Mouse (Mus musculus) heart, postnatal 0 days (tissue): ENCODE data around the gene Chek2. TPM values are rescaled to one million over a fixed set of nuclear protein-coding genes. Genes with fewer than 3 reads are reported as not detected.

Experiments
- ATAC-seq: fragments of 200-750 bp; cut with Nextera tagmentation; 2 replicates; pipeline ENCODE4 v1.8.0; 2017; ENCODE audit warnings: low read depth, moderate number of reproducible peaks, moderate library complexity; ENCODE audit not compliant: insufficient read depth
- DNase-seq: peaks from one replicate; pipeline ENCODE4 v3.0.0-alpha.2; 2016; ENCODE audit warnings: low spot score
- H3K27ac ChIP-seq: fragments of 300-500 bp; sonication (generic); 2 replicates; pipeline ENCODE4 v1.5.1; 2014; ENCODE audit warnings: low read depth, mild to moderate bottlenecking
- H3K27me3 ChIP-seq: fragments of 300-500 bp; sonication (generic); 2 replicates; pipeline ENCODE4 v1.6.1; 2014; ENCODE audit warnings: low read length, mixed read lengths; ENCODE audit not compliant: control insufficient read depth, insufficient read depth
- H3K36me3 ChIP-seq: fragments of 300-500 bp; sonication (generic); replicated peaks from 2 replicates; pipeline ENCODE4 v1.6.1; 2014; ENCODE audit warnings: low read length, mixed read lengths; ENCODE audit not compliant: control insufficient read depth, insufficient read depth
- H3K4me1 ChIP-seq: fragments of 300-500 bp; sonication (generic); 2 replicates; pipeline ENCODE4 v1.6.1; 2014; ENCODE audit warnings: antibody characterized with exemption; ENCODE audit not compliant: control insufficient read depth, insufficient read depth
- H3K4me2 ChIP-seq: fragments of 300-500 bp; sonication (generic); 2 replicates; pipeline ENCODE4 v1.6.1; 2014; ENCODE audit warnings: low read depth, mild to moderate bottlenecking, low read length, moderate library complexity
- H3K4me3 ChIP-seq: fragments of 300-500 bp; sonication (generic); 2 replicates; pipeline ENCODE4 v1.5.1; 2014; ENCODE audit warnings: low read depth, low read length
- H3K9ac ChIP-seq: fragments of 300-500 bp; sonication (generic); replicated peaks from 2 replicates; pipeline ENCODE4 v1.6.1; 2014; ENCODE audit warnings: low read depth, low read length, mixed read lengths
- H3K9me3 ChIP-seq: fragments of 300-500 bp; sonication (generic); replicated peaks from 2 replicates; pipeline ENCODE4 v1.6.1; 2016; ENCODE audit warnings: low read length; ENCODE audit not compliant: control insufficient read depth
- CTCF ChIP-seq: IDR thresholded peaks from 2 replicates; pipeline ENCODE4 v1.5.1; 2016; ENCODE audit warnings: antibody characterized with exemption, control low read depth, low read depth
- EP300 ChIP-seq: IDR thresholded peaks from 2 replicates; pipeline ENCODE4 v1.6.1; 2016; ENCODE audit warnings: antibody characterized with exemption, low read depth
- WGBS: fragments of 180-500 bp; shearing (Covaris S2); extraction: QIAGEN DNeasy Blood & Tissue Kit; methylation state at CpG from one replicate; pipeline ENCODE4 v1.1.7; 2014; 5-methylcytosine and 5-hydroxymethylcytosine counted together
- polyA plus RNA-seq: library from polyadenylated mRNA; unstranded; fragments of >200 nt; fragmentation: Nextera tagmentation; extraction: Ambion mirVana; gene quantifications from 2 replicates; pipeline ENCODE4 v1.2.1, GENCODE M21; 2015
- total RNA-seq: library from RNA; depleted of rRNA; stranded (reverse); fragments of >200 nt; gene quantifications from 2 replicates; pipeline ENCODE4 v1.2.3, GENCODE M21; 2014; ENCODE audit warnings: low replicate concordance

The Chek2 gene
- total and polyA plus RNA-seq, 2 experiments from 2014 or later, result 2.5 to 6.1 TPM

DNA sequence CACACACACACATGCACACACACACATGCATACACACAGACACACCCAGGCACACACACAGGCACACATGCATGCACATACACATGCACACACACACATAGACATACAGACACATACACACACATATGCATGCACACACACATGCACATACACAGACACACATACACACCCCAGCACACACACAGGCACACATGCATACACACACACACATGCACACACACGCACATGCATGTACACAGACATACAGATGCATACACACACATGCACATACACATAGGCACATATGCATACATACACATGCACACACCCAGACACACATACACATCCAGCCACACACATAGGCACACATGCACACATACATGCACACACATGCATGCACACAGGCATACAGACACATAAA lies 66.9 kb downstream of the Chek2 start:
- H3K27ac ChIP-seq, result no peak overlapping the region
- no peak overlapping the region for H3K4me2 ChIP-seq
- no peaks in the 10 kb centered on the region for H3K9me3 ChIP-seq
- H3K4me3 ChIP-seq, result no peak overlapping the region
- 96% methylated on average over 1 of the region's 1 CpGs for WGBS
- ATAC-seq (no peak), DNase-seq (no peak)
- H3K36me3 ChIP-seq, result no peaks in the 10 kb centered on the region
- H3K27me3 ChIP-seq, result no peaks in the 10 kb centered on the region
- TF ChIP-seq CTCF, result no peak
- no peak for TF ChIP-seq EP300
- H3K4me1 ChIP-seq, result no peaks in the 10 kb centered on the region
- no peak overlapping the region for H3K9ac ChIP-seq

DNA sequence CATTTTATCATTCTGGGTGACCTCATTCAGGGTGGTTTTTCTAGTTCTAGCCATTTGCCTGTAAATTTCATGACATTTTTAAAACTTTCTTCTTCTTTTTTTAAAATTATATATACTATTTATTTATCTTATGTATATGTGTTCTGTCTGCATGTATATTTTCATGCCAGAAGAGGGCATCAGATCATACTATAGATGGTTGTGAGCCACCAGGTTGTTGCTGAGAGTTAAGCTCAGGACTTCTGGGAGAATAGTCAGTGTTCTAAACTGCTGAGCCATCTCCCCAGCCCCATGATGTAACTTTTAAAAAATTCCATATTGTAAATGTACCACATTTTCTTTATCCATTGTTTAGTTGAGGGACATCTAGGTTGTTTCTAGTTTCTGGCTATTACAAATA lies 69.1 kb downstream of the Chek2 start:
- Histone ChIP-seq H3K9ac (no peak overlapping the region), H3K36me3 (no peaks in the 10 kb centered on the region), H3K4me2 (no peak overlapping the region), H3K4me1 (no peaks in the 10 kb centered on the region), H3K27me3 (no peaks in the 10 kb centered on the region), H3K9me3 (no peaks in the 10 kb centered on the region), H3K4me3 (no peak overlapping the region), H3K27ac (no peak overlapping the region)
- no peak for TF ChIP-seq CTCF
- TF ChIP-seq EP300, result no peak
- ATAC-seq (no peak), DNase-seq (no peak)

DNA sequence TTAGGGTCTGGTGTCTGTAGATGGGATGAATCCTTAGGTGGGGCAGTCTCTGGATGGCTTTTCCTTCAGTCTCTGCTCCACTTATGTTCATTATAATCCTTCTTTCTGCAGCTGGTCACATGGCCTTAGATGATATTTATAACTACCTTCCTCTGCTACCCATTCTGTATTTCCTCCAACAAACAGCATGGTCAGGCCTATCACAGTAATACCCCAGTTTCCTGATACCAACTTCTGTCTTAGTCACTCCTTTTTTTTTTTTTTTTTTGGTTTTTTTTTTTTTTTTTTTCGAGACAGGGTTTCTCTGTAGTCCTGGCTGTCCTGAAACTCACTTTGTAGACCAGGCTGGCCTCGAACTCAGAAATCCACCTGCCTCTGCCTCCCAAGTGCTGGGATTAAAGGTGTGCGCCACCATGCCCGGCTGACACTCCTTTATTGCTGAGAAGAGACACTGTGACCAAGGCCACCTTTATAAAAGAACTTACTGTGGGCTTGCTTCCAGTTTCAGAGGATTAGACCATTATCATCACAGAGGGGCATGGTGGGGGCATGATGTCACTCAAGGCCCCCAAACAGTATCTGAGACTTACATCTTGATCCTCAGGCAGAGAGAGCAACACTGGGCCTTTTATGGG lies 70.3 kb downstream of the Chek2 start:
- H3K4me3 ChIP-seq, result no peak overlapping the region
- 83% methylated on average over 4 of the region's 4 CpGs for WGBS
- H3K9ac ChIP-seq, result no peak overlapping the region
- no peak for DNase-seq
- no peaks in the 10 kb centered on the region for H3K9me3 ChIP-seq
- TF ChIP-seq CTCF (no peak), EP300 (no peak)
- no peaks in the 10 kb centered on the region for H3K4me1 ChIP-seq
- H3K36me3 ChIP-seq, result no peaks in the 10 kb centered on the region
- no peak for ATAC-seq
- no peaks in the 10 kb centered on the region for H3K27me3 ChIP-seq
- H3K4me2 ChIP-seq, result no peak overlapping the region
- H3K27ac ChIP-seq, result no peak overlapping the region

DNA sequence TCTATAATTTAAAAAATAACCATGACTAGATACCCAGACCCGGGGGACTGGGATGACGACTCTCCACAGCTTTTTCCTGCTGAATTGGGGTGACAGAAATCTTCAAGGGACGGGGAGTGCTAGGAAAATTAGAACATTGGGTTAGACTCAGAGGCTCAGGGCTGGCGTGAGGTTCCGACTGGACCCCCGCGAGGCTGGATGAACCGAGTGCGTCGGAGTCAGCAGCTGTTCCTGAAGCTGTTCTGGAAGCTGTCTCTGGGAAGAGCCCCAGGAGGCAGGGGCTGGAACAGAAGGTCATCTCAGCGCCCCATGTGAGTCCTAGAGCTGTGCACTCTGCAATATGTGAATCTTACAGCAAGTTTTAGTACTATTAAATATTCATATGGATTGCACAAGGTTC lies 75.1 kb downstream of the Chek2 start:
- H3K4me1 ChIP-seq, result peaks cover 10% of the 10 kb centered on the region
- no peaks in the 10 kb centered on the region for H3K27me3 ChIP-seq
- WGBS, result 87% methylated on average over 11 of the region's 11 CpGs
- H3K4me3 ChIP-seq, result no peak overlapping the region
- H3K4me2 ChIP-seq, result no peak overlapping the region
- no peaks in the 10 kb centered on the region for H3K9me3 ChIP-seq
- no peak overlapping the region for H3K27ac ChIP-seq
- H3K36me3 ChIP-seq, result no peaks in the 10 kb centered on the region
- DNase-seq, result no peak
- no peak overlapping the region for H3K9ac ChIP-seq
- ATAC-seq, result no peak
- no peak for TF ChIP-seq EP300
- TF ChIP-seq CTCF, result no peak

DNA sequence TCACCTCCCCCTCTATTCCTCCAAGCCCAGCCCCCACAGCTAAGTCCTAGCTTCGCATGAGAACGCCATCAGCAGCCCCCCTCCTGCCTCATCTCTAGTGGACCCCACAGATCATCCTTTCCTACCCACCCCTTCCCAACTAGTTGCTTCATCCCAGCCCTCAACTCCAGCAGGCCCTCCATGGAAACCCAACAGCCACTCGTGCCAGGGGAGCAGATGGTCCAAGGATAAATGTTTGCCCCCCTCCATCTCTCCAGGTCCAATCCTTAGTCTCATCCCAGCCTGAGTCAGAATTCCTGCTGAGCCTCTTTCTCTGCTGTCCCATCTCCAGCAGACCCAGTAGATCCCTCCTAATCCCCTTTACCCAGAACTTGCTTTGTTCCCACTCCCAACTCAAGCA lies 76.5 kb downstream of the Chek2 start:
- no peak overlapping the region for H3K4me3 ChIP-seq
- ATAC-seq, result no peak
- H3K4me2 ChIP-seq, result no peak overlapping the region
- no peak for DNase-seq
- no peak overlapping the region for H3K9ac ChIP-seq
- H3K36me3 ChIP-seq, result no peaks in the 10 kb centered on the region
- H3K27ac ChIP-seq, result no peak overlapping the region
- peaks cover 10% of the 10 kb centered on the region for H3K4me1 ChIP-seq
- H3K9me3 ChIP-seq, result no peaks in the 10 kb centered on the region
- TF ChIP-seq EP300 (no peak), CTCF (no peak)
- 91% methylated on average over 3 of the region's 3 CpGs for WGBS
- H3K27me3 ChIP-seq, result no peaks in the 10 kb centered on the region

DNA sequence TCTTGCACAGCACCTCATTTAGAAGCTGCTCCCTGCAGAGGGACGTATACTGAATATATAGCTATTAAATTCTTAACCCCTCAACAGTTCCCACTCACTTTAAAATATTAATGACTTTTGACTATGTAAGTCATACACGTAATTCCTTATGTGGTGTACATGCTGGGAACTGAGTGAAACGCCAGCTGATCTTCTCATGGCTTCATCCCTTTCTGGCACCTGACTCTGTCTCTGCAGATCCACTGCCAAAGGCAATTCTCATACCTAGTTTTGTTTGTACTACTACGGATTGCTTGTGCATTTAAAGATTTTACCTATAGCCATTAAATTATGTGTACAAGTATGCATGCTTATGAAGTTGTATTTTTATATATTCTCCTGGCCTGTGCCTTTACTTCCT lies 79.8 kb downstream of the Chek2 start:
- H3K9ac ChIP-seq, result no peak overlapping the region
- H3K27ac ChIP-seq, result no peak overlapping the region
- 84% methylated on average over 4 of the region's 4 CpGs for WGBS
- no peaks in the 10 kb centered on the region for H3K36me3 ChIP-seq
- no peaks in the 10 kb centered on the region for H3K9me3 ChIP-seq
- TF ChIP-seq EP300, result no peak
- no peak for TF ChIP-seq CTCF
- H3K4me2 ChIP-seq, result no peak overlapping the region
- H3K4me3 ChIP-seq, result no peak overlapping the region
- ATAC-seq (no peak), DNase-seq (no peak)
- no peaks in the 10 kb centered on the region for H3K27me3 ChIP-seq
- peaks cover 10% of the 10 kb centered on the region for H3K4me1 ChIP-seq
